Mouse (Mus musculus) heart, postnatal 0 days (tissue): ENCODE data around the gene Polr3c.
"Not testable (repeated sequence)": the region's sequence is repeated elsewhere in the genome, so short reads cannot be mapped to it uniquely, and the experiment has no call there.

Experiments
- CTCF ChIP-seq: IDR thresholded peaks from 2 replicates; pipeline ENCODE4 v1.5.1; 2016; ENCODE audit warnings: antibody characterized with exemption, control low read depth, low read depth
- EP300 ChIP-seq: IDR thresholded peaks from 2 replicates; pipeline ENCODE4 v1.6.1; 2016; ENCODE audit warnings: antibody characterized with exemption, low read depth

DNA sequence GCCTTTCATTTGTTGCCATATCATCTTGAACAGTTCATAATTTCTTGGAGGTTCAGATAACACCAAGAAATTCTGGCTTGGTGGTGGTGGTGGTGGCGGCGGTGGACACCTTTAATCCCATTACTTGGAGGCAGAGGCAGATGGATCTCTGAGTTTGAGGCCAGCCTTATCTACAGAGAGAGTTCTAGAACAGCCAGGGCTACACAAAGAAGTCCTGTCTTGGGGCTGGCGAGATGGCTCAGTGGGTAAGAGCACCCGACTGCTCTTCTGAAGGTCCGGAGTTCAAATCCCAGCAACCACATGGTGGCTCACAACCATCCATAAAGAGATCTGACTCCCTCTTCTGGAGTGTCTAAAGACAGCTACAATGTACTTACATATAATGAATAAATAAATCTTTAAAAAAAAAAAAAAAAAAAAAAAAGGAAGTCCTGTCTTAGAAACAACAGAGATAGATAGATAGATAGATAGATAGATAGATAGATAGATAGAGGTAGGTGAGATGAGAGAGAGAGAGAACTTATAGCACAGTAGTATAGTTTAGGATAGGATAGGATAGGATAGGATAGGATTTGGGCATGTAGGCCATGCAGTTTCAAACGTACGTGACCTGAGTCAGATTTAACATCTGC, 61.6 kb downstream of the Polr3c start:
- not testable (repeated sequence) for TF ChIP-seq CTCF, EP300
